Mouse (Mus musculus) neural tube, embryonic 13.5 days (tissue): ENCODE measurements around the gene Mchr1. TPM values are rescaled to one million over a fixed set of nuclear protein-coding genes. Genes with fewer than 3 reads are reported as not detected.
"Not testable (repeated sequence)": the region's sequence is repeated elsewhere in the genome, so short reads cannot be mapped to it uniquely, and the experiment has no call there.

Experiments used
- ATAC-seq: fragments of 200-750 bp; cut with Nextera tagmentation; 2 replicates; pipeline ENCODE4 v1.8.0; 2017; ENCODE audit warnings: low read depth, mild to moderate bottlenecking, moderate TSS enrichment, moderate library complexity
- H3K27ac ChIP-seq: fragments of 300-500 bp; sonication (generic); replicated peaks from 2 replicates; pipeline ENCODE4 v1.5.1; 2015; ENCODE audit warnings: moderate library complexity, mild to moderate bottlenecking, inconsistent platforms
- H3K27me3 ChIP-seq: fragments of 300-500 bp; sonication (generic); 2 replicates; pipeline ENCODE4 v1.6.1; 2015; ENCODE audit warnings: mild to moderate bottlenecking, inconsistent platforms
- H3K36me3 ChIP-seq: fragments of 300-500 bp; sonication (generic); 2 replicates; pipeline ENCODE4 v1.6.1; 2015; ENCODE audit warnings: mild to moderate bottlenecking, inconsistent platforms
- H3K4me1 ChIP-seq: fragments of 300-500 bp; sonication (generic); replicated peaks from 2 replicates; pipeline ENCODE4 v1.6.1; 2015; ENCODE audit warnings: inconsistent platforms
- H3K4me2 ChIP-seq: fragments of 300-500 bp; sonication (generic); 2 replicates; pipeline ENCODE4 v1.6.1; 2015; ENCODE audit warnings: inconsistent platforms, mild to moderate bottlenecking, moderate library complexity
- H3K4me3 ChIP-seq: fragments of 300-500 bp; sonication (generic); 2 replicates; pipeline ENCODE4 v1.5.1; 2015; ENCODE audit warnings: mild to moderate bottlenecking, inconsistent platforms
- H3K9ac ChIP-seq: fragments of 300-500 bp; sonication (generic); 2 replicates; pipeline ENCODE4 v1.6.1; 2015; ENCODE audit warnings: moderate library complexity, mild to moderate bottlenecking, inconsistent platforms
- H3K9me3 ChIP-seq: fragments of 300-500 bp; sonication (generic); 2 replicates; pipeline ENCODE4 v1.6.1; 2016; ENCODE audit warnings: inconsistent platforms
- WGBS: fragments of 180-500 bp; shearing (Covaris S2); methylation state at CpG from one replicate; pipeline ENCODE4 v1.1.7; 2015; 5-methylcytosine and 5-hydroxymethylcytosine counted together
- polyA plus RNA-seq: library from polyadenylated mRNA; unstranded; fragments of >200 nt; fragmentation: Nextera tagmentation; extraction: Ambion mirVana; gene quantifications from 2 replicates; pipeline ENCODE4 v1.2.1, GENCODE M21; 2015

Mchr1 gene
- polyA plus RNA-seq, 1 experiment from 2014 or later, result 2.8 TPM

GRCm38 (mm10) chr15:81202462-81202861, 32.8 kb upstream of the Mchr1 start:
- H3K36me3 ChIP-seq, result no peaks in the 10 kb centered on the region
- no peaks in the 10 kb centered on the region for H3K27me3 ChIP-seq
- no peak for ATAC-seq
- no peak overlapping the region for H3K4me2 ChIP-seq
- WGBS, result 96% methylated on average over 5 of the region's 5 CpGs
- H3K27ac ChIP-seq, result no peak overlapping the region
- no peaks in the 10 kb centered on the region for H3K4me1 ChIP-seq
- no peak overlapping the region for H3K4me3 ChIP-seq
- no peaks in the 10 kb centered on the region for H3K9me3 ChIP-seq
- H3K9ac ChIP-seq, result no peak overlapping the region

DNA sequence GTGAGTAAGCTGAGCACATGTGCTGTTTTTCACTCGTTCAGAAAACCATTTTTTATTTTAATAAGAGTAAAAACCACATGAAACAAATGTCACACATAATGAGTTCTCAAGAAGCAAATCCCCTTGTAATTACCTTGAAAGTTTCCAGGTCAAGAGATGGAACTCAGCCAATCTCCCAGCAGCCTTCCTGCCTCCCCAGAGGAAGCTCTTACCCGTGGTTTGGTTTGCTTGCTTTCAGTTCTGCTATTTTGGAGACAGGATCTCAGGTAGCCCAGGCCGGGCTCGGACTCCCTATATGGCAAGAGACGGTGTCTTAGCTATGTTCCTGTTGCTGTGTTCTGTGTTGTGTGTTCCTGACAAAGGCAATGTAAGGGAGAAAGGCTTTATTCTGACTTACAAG, 24.8 kb upstream of the Mchr1 start:
- Histone ChIP-seq H3K36me3 (no peaks in the 10 kb centered on the region), H3K4me3 (no peak overlapping the region), H3K4me1 (no peaks in the 10 kb centered on the region), H3K9ac (no peak overlapping the region), H3K4me2 (no peak overlapping the region), H3K27ac (no peak overlapping the region), H3K9me3 (no peaks in the 10 kb centered on the region), H3K27me3 (no peaks in the 10 kb centered on the region)
- 80% methylated on average over 5 of the region's 5 CpGs for WGBS
- no peak for ATAC-seq

- H3K27ac ChIP-seq, result no peak overlapping the region
- H3K36me3 ChIP-seq, result no peaks in the 10 kb centered on the region
- no peak for ATAC-seq
- H3K4me3 ChIP-seq, result no peak overlapping the region
- no peaks in the 10 kb centered on the region for H3K27me3 ChIP-seq
- no peak overlapping the region for H3K4me2 ChIP-seq
- H3K9ac ChIP-seq, result no peak overlapping the region
- H3K9me3 ChIP-seq, result no peaks in the 10 kb centered on the region
- WGBS, result 74% methylated on average over 15 of the region's 15 CpGs
- no peaks in the 10 kb centered on the region for H3K4me1 ChIP-seq
These were observed 22.3 kb upstream of the Mchr1 start for GRCm38 (mm10) chr15:81212976-81213375.

GRCm38 (mm10) chr15:81216906-81217653, 18.2 kb upstream of the Mchr1 start:
- H3K4me2 ChIP-seq, result no peak overlapping the region

GRCm38 (mm10) chr15:81219054-81219453, 16.2 kb upstream of the Mchr1 start:
- H3K4me1 ChIP-seq, result no peaks in the 10 kb centered on the region
- ATAC-seq, result no peak

More at GRCm38 (mm10) chr15:81216906-81217653, 18.2 kb upstream of the Mchr1 start:
- no peaks in the 10 kb centered on the region for H3K9me3 ChIP-seq
- no peak overlapping the region for H3K9ac ChIP-seq
- no peaks in the 10 kb centered on the region for H3K36me3 ChIP-seq
- no peaks in the 10 kb centered on the region for H3K4me1 ChIP-seq
- ATAC-seq, result no peak
- no peaks in the 10 kb centered on the region for H3K27me3 ChIP-seq
- no peak overlapping the region for H3K4me3 ChIP-seq
- H3K27ac ChIP-seq, result no peak overlapping the region
- WGBS, result 87% methylated on average over 19 of the region's 19 CpGs

DNA sequence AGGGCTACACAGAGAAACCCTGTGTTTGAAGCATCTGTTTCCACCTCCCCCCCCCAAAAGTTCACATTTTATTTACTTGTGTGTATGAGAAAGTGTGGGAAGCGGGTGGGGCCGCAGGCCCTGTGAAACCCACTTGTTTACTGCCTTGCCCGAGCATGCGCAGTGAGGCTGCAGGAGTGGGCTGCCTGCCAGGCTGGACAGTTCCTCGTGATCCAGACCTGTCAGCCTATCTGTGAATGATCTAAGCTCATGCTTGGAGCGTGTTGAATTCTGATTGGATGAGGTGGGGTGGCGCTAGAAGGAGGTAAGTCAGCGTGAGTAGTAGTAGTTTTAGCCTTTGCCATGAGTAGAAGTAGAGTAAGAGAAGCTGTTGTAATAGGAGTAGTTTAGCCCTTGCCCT, 15.2 kb upstream of the Mchr1 start:
- not testable (repeated sequence) for H3K4me3 ChIP-seq, H3K4me2 ChIP-seq, ATAC-seq, H3K4me1 ChIP-seq, H3K27ac ChIP-seq, H3K27me3 ChIP-seq, H3K36me3 ChIP-seq, H3K9me3 ChIP-seq, H3K9ac ChIP-seq
- 75% methylated on average over 8 of the region's 8 CpGs for WGBS

More at GRCm38 (mm10) chr15:81219054-81219453, 16.2 kb upstream of the Mchr1 start:
- no peak overlapping the region for H3K27ac ChIP-seq
- 80% methylated on average over 6 of the region's 6 CpGs for WGBS
- H3K4me3 ChIP-seq, result no peak overlapping the region
- no peak overlapping the region for H3K4me2 ChIP-seq
- no peaks in the 10 kb centered on the region for H3K27me3 ChIP-seq
- no peak overlapping the region for H3K9ac ChIP-seq
- no peaks in the 10 kb centered on the region for H3K9me3 ChIP-seq
- no peaks in the 10 kb centered on the region for H3K36me3 ChIP-seq

DNA sequence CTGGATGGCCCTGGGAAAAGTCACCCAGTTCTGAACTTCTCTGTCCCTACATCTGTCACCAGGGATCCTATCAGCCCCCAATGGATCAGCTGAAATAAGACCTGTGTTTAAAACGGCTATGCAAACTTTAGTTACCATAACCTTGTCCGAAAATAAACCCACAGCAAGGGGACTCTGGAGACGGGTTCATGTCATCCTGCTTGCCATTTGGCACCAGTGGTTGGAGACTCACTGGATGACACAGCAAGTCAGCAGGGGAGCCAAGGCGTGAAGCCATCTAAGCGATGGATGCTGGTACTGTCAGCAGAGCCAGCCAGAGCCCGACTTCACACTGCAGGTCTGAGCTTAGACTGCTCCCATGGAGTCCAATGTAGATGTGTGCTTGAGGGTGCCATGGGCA, 13.9 kb upstream of the Mchr1 start:
- H3K36me3 ChIP-seq, result no peaks in the 10 kb centered on the region
- H3K9me3 ChIP-seq, result no peaks in the 10 kb centered on the region
- H3K9ac ChIP-seq, result no peak overlapping the region
- H3K27me3 ChIP-seq, result no peaks in the 10 kb centered on the region
- 0 out of 2 replicates have a peak, but pooled peaks cover 1% of the 10 kb centered on the region for H3K4me1 ChIP-seq
- H3K4me3 ChIP-seq, result no peak overlapping the region
- WGBS, result 72% methylated on average over 6 of the region's 6 CpGs
- no peak overlapping the region for H3K4me2 ChIP-seq
- no peak overlapping the region for H3K27ac ChIP-seq
- no peak for ATAC-seq

DNA sequence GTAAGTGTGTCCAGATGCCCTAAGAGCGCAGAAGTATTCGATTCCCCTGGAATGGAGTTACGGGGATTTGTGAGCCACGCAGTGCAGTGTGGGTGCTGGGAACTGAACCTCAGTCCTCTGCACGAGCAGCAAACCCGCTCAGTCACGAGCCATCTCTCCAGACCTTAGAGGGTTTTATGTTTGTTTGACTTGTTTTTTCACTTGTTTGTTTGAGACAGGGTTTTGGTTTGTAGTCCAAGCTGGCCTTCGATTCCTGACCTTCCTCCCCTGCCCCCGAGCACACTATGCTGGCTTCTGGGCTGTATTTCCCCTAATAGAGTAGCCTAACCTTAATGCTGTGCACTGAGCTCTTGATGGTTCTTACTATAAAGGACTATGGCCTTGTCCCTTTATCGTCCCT, 10.3 kb upstream of the Mchr1 start:
- H3K27me3 ChIP-seq, result no peaks in the 10 kb centered on the region
- no peaks in the 10 kb centered on the region for H3K9me3 ChIP-seq
- 0 out of 2 replicates have a peak, but pooled peaks cover 5% of the 10 kb centered on the region for H3K4me1 ChIP-seq
- H3K27ac ChIP-seq, result no peak overlapping the region
- H3K4me2 ChIP-seq, result no peak overlapping the region
- no peaks in the 10 kb centered on the region for H3K36me3 ChIP-seq
- no peak overlapping the region for H3K9ac ChIP-seq
- H3K4me3 ChIP-seq, result no peak overlapping the region
- no peak for ATAC-seq
- WGBS, result 93% methylated on average over 10 of the region's 10 CpGs

- Histone ChIP-seq H3K4me1 (0 out of 2 replicates have a peak, but pooled peaks cover 5% of the 10 kb centered on the region), H3K9me3 (no peaks in the 10 kb centered on the region), H3K4me2 (no peak overlapping the region), H3K27ac (no peak overlapping the region), H3K27me3 (no peaks in the 10 kb centered on the region), H3K9ac (no peak overlapping the region), H3K4me3 (no peak overlapping the region), H3K36me3 (no peaks in the 10 kb centered on the region)
- ATAC-seq, result no peak
- WGBS, result 70% methylated on average over 6 of the region's 6 CpGs
These were observed 9.6 kb upstream of the Mchr1 start for GRCm38 (mm10) chr15:81225732-81226131.

DNA sequence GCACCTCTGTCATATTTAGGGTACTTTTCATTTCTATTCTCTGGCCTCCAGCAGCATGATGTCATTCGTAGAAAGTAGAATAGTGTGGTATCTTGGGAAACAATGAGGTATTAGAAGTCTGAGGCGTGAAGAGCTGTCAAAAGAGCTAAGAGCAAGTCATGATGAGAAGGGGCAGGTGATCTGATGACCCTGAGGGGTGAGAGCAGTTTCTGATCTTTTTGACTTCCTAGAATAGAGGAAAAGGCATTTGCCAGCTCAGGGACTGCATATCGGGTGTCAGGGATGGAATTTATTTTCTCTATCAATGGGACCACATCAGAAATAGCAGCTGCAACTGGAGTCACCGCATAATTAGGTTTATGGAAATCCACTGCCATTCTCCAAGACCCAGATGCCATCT, 8.5 kb upstream of the Mchr1 start:
- Histone ChIP-seq H3K36me3 (no peaks in the 10 kb centered on the region), H3K27ac (no peak overlapping the region), H3K9me3 (no peaks in the 10 kb centered on the region), H3K27me3 (no peaks in the 10 kb centered on the region), H3K4me1 (0 out of 2 replicates have a peak, but pooled peaks cover 5% of the 10 kb centered on the region), H3K4me3 (no peak overlapping the region), H3K4me2 (no peak overlapping the region), H3K9ac (no peak overlapping the region)
- ATAC-seq, result no peak
- 50% methylated on average over 4 of the region's 4 CpGs for WGBS

DNA sequence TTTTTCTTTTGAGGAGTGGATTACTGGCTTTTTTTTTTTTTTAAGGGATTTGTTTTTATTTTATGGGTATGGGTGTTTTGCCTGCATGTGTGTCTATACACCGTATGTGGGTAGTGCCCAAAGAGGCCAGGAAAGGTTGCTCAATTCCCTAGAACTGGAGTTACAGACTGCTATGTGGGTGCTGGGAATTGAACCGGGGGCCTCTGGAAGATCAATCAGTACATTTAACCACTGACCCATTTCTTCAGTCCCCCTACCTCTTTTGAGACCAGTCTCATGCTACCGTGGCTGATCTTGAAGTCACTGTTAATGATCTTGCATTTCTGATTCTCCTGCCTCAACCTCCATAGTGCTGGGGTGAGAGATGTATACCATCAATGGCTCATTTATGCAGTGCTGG, 8.0 kb upstream of the Mchr1 start:
- H3K4me2 ChIP-seq, result no peak overlapping the region
- 91% methylated on average over 3 of the region's 3 CpGs for WGBS
- no peak overlapping the region for H3K9ac ChIP-seq
- no peaks in the 10 kb centered on the region for H3K27me3 ChIP-seq
- ATAC-seq, result no peak
- no peaks in the 10 kb centered on the region for H3K9me3 ChIP-seq
- no peaks in the 10 kb centered on the region for H3K36me3 ChIP-seq
- 0 out of 2 replicates have a peak, but pooled peaks cover 5% of the 10 kb centered on the region for H3K4me1 ChIP-seq
- H3K4me3 ChIP-seq, result no peak overlapping the region
- H3K27ac ChIP-seq, result no peak overlapping the region

- ATAC-seq, result no peak
- no peak overlapping the region for H3K4me2 ChIP-seq
- 0 out of 2 replicates have a peak, but pooled peaks cover 5% of the 10 kb centered on the region for H3K4me1 ChIP-seq
- H3K27ac ChIP-seq, result no peak overlapping the region
- H3K9me3 ChIP-seq, result no peaks in the 10 kb centered on the region
- H3K27me3 ChIP-seq, result no peaks in the 10 kb centered on the region
- no peak overlapping the region for H3K4me3 ChIP-seq
- no peak overlapping the region for H3K9ac ChIP-seq
- WGBS, result 90% methylated on average over 3 of the region's 3 CpGs
- no peaks in the 10 kb centered on the region for H3K36me3 ChIP-seq
These were observed 7.0 kb upstream of the Mchr1 start for GRCm38 (mm10) chr15:81228258-81228657.

DNA sequence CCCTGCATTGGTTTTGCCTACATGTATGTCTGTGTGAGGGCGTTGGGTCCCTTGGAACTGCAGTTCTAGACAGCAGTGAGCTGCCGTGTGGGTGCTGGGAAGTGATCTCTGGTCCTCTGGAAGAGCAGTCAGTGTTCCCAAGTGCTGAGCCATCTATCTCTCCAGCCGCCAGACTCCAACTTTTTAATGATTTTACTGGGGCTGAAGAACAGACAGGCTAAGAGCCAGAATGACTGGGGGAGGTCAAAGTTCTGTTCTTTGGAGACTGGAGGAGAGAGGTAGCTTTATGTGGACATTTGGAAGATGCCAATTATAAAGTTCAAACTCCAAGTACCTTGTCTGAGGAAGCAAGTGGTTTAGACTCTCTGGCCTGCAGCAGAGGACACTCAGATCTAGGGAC, 5.5 kb upstream of the Mchr1 start:
- H3K4me3 ChIP-seq, result no peak overlapping the region
- H3K4me1 ChIP-seq, result peaks cover 6% of the 10 kb centered on the region
- H3K9ac ChIP-seq, result no peak overlapping the region
- H3K4me2 ChIP-seq, result no peak overlapping the region
- 71% methylated on average over 3 of the region's 3 CpGs for WGBS
- no peaks in the 10 kb centered on the region for H3K27me3 ChIP-seq
- no peak overlapping the region for H3K27ac ChIP-seq
- H3K9me3 ChIP-seq, result no peaks in the 10 kb centered on the region
- no peak for ATAC-seq
- no peaks in the 10 kb centered on the region for H3K36me3 ChIP-seq
